Mouse (Mus musculus) liver, embryonic 12.5 days (tissue): ENCODE results near the gene Ung. TPM values are rescaled to one million over a fixed set of nuclear protein-coding genes. Genes with fewer than 3 reads are reported as not detected.

Experiments used
- ATAC-seq: fragments of 200-750 bp; cut with Nextera tagmentation; 2 replicates; pipeline ENCODE4 v1.8.0; 2017; ENCODE audit warnings: moderate number of reproducible peaks, mild to moderate bottlenecking, moderate library complexity
- H3K27ac ChIP-seq: fragments of 300-500 bp; sonication (generic); 2 replicates; pipeline ENCODE4 v1.5.1; 2016; ENCODE audit warnings: mild to moderate bottlenecking
- H3K27me3 ChIP-seq: fragments of 300-500 bp; sonication (generic); replicated peaks from 2 replicates; pipeline ENCODE4 v1.6.1; 2016; ENCODE audit warnings: mild to moderate bottlenecking, moderate library complexity
- H3K36me3 ChIP-seq: fragments of 300-500 bp; sonication (generic); 2 replicates; pipeline ENCODE4 v1.6.1; 2016; ENCODE audit warnings: mild to moderate bottlenecking, moderate library complexity
- H3K4me1 ChIP-seq: fragments of 300-500 bp; sonication (generic); 2 replicates; pipeline ENCODE4 v1.6.1; 2016
- H3K4me2 ChIP-seq: fragments of 300-500 bp; sonication (generic); 2 replicates; pipeline ENCODE4 v1.6.1; 2016; ENCODE audit warnings: mild to moderate bottlenecking, moderate library complexity
- H3K4me3 ChIP-seq: fragments of 300-500 bp; sonication (generic); 2 replicates; pipeline ENCODE4 v1.5.1; 2016; ENCODE audit warnings: mild to moderate bottlenecking, moderate library complexity
- H3K9ac ChIP-seq: fragments of 300-500 bp; sonication (generic); 2 replicates; pipeline ENCODE4 v1.6.1; 2016; ENCODE audit warnings: mild to moderate bottlenecking, moderate library complexity
- H3K9me3 ChIP-seq: fragments of 300-500 bp; sonication (generic); replicated peaks from 2 replicates; pipeline ENCODE4 v1.6.1; 2016; ENCODE audit warnings: mild to moderate bottlenecking, moderate library complexity
- WGBS: fragments of 180-500 bp; shearing (Covaris S2); methylation state at CpG from one replicate; pipeline ENCODE4 v1.1.7; 2016; ENCODE audit not compliant: insufficient replicate concordance; 5-methylcytosine and 5-hydroxymethylcytosine counted together
- polyA plus RNA-seq: library from polyadenylated mRNA; unstranded; fragments of >200 nt; fragmentation: Nextera tagmentation; extraction: Ambion mirVana; gene quantifications from 2 replicates; pipeline ENCODE4 v1.2.1, GENCODE M21; 2016

Gene Ung
- polyA plus RNA-seq, 1 experiment from 2014 or later: 40.1 TPM

GRCm38 (mm10) chr5:114135516-114135915, 5.3 kb downstream of the Ung start:
- 83% methylated on average over 10 of the region's 10 CpGs for WGBS
- Histone ChIP-seq H3K27me3 (no peaks in the 10 kb centered on the region), H3K4me2 (no peak overlapping the region), H3K36me3 (peaks cover 71% of the 10 kb centered on the region), H3K4me3 (no peak overlapping the region), H3K27ac (no peak overlapping the region), H3K9ac (no peak overlapping the region), H3K4me1 (peaks cover 56% of the 10 kb centered on the region), H3K9me3 (no peaks in the 10 kb centered on the region)
- ATAC-seq: no peak

GRCm38 (mm10) chr5:114137481-114138276, 7.5 kb downstream of the Ung start:
- no peaks in the 10 kb centered on the region for H3K9me3 ChIP-seq
- no peak overlapping the region for H3K4me3 ChIP-seq
- peaks cover 39% of the 10 kb centered on the region for H3K4me1 ChIP-seq
- 84% methylated on average over 15 of the region's 15 CpGs for WGBS
- ATAC-seq: no peak
- no peak overlapping the region for H3K4me2 ChIP-seq
- peaks cover 4% of the 10 kb centered on the region; the same call in 1 of the 2 replicates for H3K27me3 ChIP-seq
- peaks cover 68% of the 10 kb centered on the region for H3K36me3 ChIP-seq
- no peak overlapping the region for H3K9ac ChIP-seq
- H3K27ac ChIP-seq: no peak overlapping the region

DNA sequence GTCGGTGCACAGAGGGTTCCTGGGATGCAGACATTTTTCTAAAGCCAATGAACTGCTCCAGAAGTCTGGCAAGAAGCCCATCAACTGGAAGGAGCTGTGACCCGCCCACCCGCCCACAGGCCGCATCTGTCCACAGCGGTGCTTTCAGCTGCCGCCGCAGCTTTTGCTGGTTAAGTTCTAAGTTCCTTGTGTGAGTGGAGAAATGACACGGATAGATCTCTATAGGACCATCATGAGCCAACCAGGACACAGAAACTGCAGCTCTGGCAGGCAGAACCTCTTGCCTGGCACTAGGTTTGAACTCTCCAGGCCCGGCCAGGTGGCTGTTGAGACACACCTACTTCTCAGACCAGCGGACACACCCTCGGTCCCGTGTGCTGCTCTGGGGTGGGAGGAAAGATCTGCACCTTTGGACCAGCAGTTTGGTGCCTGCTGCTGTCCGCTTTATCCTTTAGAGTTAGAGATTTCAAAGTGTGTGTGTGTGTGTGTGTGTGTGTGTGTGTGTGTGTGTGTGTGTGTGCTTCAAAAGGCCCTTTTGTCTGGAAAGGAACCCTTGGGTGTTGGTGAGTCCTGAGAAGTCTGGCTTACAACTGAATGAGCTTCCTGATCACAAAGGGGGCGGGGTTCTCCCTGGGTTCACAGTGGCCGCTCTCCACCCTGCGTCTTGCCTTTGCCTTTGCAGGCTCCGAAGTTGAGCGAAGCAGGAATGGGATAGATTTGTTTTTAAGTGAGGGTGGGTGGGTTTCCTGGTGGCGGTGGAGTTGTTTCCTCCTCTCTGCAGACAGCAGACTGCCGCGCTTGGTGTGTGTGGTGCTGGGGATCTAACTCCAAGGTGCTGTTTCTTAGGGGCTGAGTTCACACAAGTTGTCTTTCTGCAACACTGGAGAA, 8.3 kb downstream of the Ung start:
- H3K4me1 ChIP-seq: peaks cover 30% of the 10 kb centered on the region
- H3K9me3 ChIP-seq: no peaks in the 10 kb centered on the region
- H3K36me3 ChIP-seq: peaks cover 59% of the 10 kb centered on the region
- H3K9ac ChIP-seq: no peak overlapping the region
- no peak overlapping the region for H3K4me3 ChIP-seq
- 83% methylated on average over 21 of the region's 21 CpGs for WGBS
- no peak overlapping the region for H3K4me2 ChIP-seq
- H3K27ac ChIP-seq: no peak overlapping the region
- no peak for ATAC-seq
- H3K27me3 ChIP-seq: peaks cover 4% of the 10 kb centered on the region; the same call in 1 of the 2 replicates

- Histone ChIP-seq H3K4me1 (peaks cover 24% of the 10 kb centered on the region), H3K4me2 (no peak overlapping the region), H3K9me3 (no peaks in the 10 kb centered on the region), H3K4me3 (no peak overlapping the region), H3K36me3 (peaks cover 57% of the 10 kb centered on the region), H3K27me3 (peaks cover 4% of the 10 kb centered on the region; the same call in 1 of the 2 replicates), H3K9ac (no peak overlapping the region), H3K27ac (no peak overlapping the region)
- no peak for ATAC-seq
- 65% methylated on average over 9 of the region's 9 CpGs for WGBS
Measured at GRCm38 (mm10) chr5:114139175-114139574, 9.0 kb downstream of the Ung start.

DNA sequence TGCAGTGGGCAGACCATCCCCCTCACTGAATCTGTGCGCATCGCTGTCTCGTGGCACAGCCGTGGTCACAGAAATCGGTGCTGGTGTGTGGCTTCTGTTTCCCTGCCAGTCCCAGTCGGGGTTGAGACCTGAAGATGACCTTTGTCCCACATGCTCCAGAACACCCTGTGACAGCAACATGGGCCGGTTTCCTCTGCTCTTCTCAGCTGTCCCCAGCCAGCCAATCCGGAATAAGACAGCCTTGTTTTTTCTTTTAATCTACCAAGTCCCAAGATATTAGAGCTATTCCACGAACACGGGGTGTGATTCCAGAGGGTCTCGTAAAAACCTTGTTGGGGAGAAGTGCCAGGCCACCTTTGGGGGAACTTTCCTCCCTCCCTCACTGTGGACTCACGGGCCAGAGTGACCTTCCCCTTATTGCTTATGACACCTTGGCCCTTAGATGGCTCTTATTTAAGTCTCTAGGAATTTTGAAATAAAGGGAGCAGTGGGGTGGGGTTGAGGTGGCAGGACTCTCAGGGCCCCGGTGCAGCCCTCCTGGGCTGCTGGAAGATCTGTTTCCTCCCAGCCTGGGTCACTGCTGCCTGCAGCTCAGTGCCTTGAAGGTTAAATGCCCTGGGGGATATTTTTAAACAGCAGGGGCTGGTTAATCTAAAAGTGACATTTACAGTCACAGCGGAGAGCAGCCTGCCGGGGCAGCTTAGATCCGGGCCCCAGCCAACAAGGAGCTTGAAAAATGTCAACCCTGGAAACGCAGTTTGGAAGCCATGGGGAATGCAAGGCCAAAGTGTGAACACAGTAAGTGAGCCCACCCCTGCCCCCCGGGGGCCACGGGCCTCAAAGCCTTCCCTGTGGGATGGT, 16.1 kb downstream of the Ung start, which contains the start of gene Acacb:
Acacb (plus strand) TSS at position 508 of the 861 bp plus-strand sequence.
- no peak for ATAC-seq
- Histone ChIP-seq H3K27me3 (peaks cover 21% of the 10 kb centered on the region), H3K9me3 (no peaks in the 10 kb centered on the region), H3K9ac (no peak within 1 kb of the TSS), H3K4me3 (no peak within 1 kb of the TSS), H3K27ac (no peak within 1 kb of the TSS), H3K4me2 (no peak within 1 kb of the TSS), H3K36me3 (no peaks in the 10 kb centered on the region), H3K4me1 (peaks cover 7% of the 10 kb centered on the region)
- 42% methylated on average over 19 of the region's 19 CpGs for WGBS

GRCm38 (mm10) chr5:114147043-114147972, 17.1 kb downstream of the Ung start:
- H3K4me1 ChIP-seq: peaks cover 7% of the 10 kb centered on the region
- H3K27me3 ChIP-seq: peaks cover 20% of the 10 kb centered on the region
- H3K9ac ChIP-seq: no peak overlapping the region
- H3K27ac ChIP-seq: no peak overlapping the region
- no peaks in the 10 kb centered on the region for H3K36me3 ChIP-seq
- WGBS: 64% methylated on average over 14 of the region's 14 CpGs
- ATAC-seq: no peak
- no peak overlapping the region for H3K4me3 ChIP-seq
- H3K9me3 ChIP-seq: no peaks in the 10 kb centered on the region
- H3K4me2 ChIP-seq: no peak overlapping the region

DNA sequence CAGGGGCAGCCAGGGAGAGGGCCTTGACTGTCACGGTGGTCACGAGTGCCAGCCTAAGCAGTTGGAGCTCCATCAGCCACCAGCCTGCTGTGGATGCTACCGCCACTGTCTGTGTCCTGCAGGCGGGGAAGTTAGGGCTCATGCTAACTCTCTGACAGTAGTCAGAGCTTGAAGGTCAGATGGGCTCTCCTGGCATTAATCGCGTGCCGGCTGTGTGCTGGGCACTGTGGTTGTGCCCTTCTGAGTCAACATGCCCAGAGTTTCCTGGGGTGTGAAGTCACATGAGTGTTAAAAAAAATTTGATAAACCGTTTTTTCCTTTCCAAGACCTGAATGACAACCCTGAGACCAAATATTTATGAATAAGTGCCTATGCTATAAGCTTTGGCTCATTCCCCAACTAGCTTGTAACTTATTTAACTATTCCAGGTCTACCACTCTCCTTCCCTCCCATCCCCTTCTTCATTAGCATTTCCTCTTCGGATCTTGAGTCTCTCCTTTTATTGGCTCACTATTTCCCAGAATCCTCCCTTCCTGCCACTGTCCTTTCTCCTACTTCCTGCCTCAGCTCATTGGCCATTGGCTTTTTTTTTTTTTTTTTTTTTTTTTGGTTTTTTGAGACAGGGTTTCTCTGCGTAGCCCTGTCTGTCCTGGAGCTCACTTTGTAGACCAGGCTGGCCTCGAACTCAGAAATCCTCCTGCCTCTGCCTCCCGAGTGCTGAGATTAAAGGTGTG, 22.3 kb downstream of the Ung start:
- ATAC-seq: no peak
- Histone ChIP-seq H3K36me3 (no peaks in the 10 kb centered on the region), H3K4me3 (no peak overlapping the region), H3K9ac (no peak overlapping the region), H3K4me1 (peaks cover 21% of the 10 kb centered on the region), H3K4me2 (no peak overlapping the region), H3K27ac (no peak overlapping the region), H3K9me3 (no peaks in the 10 kb centered on the region), H3K27me3 (peaks cover 13% of the 10 kb centered on the region)
- WGBS: 72% methylated on average over 12 of the region's 12 CpGs

DNA sequence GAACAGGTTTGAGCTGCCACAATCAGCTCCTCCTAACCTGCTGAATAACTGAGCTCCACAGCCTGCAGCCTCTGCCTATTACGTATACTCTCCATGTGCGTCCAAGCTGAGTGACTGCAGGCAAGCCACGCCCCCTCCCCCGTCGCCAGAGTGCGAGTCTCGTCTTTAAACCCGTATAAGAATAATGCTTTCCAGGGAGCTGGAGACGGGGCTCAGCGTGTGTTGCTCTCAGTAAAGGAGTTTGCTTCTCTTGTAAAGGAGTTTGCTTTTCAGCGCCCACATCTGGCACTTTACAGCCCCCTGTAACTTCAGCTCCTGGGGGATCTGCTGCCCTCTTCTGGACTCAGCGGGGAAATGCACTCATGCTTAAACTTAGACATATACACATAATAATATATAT, 23.3 kb downstream of the Ung start:
- H3K4me3 ChIP-seq: peak overlapping the region; percentile 35
- H3K27ac ChIP-seq: no peak overlapping the region
- peaks cover 21% of the 10 kb centered on the region for H3K4me1 ChIP-seq
- H3K27me3 ChIP-seq: peaks cover 17% of the 10 kb centered on the region
- peak; percentile 31; the same call in 1 of the 2 replicates for ATAC-seq
- H3K9ac ChIP-seq: no peak overlapping the region
- H3K9me3 ChIP-seq: no peaks in the 10 kb centered on the region
- 9% methylated on average over 12 of the region's 12 CpGs for WGBS
- H3K36me3 ChIP-seq: no peaks in the 10 kb centered on the region
- peak overlapping the region; percentile 35 for H3K4me2 ChIP-seq

- H3K4me2 ChIP-seq: no peak overlapping the region
- no peak overlapping the region for H3K27ac ChIP-seq
- no peak for ATAC-seq
- peaks cover 21% of the 10 kb centered on the region for H3K4me1 ChIP-seq
- H3K27me3 ChIP-seq: peaks cover 17% of the 10 kb centered on the region
- 78% methylated on average over 5 of the region's 5 CpGs for WGBS
- H3K4me3 ChIP-seq: no peak overlapping the region
- no peaks in the 10 kb centered on the region for H3K9me3 ChIP-seq
- no peaks in the 10 kb centered on the region for H3K36me3 ChIP-seq
- H3K9ac ChIP-seq: no peak overlapping the region
Measured at GRCm38 (mm10) chr5:114154765-114155164, 24.6 kb downstream of the Ung start.

DNA sequence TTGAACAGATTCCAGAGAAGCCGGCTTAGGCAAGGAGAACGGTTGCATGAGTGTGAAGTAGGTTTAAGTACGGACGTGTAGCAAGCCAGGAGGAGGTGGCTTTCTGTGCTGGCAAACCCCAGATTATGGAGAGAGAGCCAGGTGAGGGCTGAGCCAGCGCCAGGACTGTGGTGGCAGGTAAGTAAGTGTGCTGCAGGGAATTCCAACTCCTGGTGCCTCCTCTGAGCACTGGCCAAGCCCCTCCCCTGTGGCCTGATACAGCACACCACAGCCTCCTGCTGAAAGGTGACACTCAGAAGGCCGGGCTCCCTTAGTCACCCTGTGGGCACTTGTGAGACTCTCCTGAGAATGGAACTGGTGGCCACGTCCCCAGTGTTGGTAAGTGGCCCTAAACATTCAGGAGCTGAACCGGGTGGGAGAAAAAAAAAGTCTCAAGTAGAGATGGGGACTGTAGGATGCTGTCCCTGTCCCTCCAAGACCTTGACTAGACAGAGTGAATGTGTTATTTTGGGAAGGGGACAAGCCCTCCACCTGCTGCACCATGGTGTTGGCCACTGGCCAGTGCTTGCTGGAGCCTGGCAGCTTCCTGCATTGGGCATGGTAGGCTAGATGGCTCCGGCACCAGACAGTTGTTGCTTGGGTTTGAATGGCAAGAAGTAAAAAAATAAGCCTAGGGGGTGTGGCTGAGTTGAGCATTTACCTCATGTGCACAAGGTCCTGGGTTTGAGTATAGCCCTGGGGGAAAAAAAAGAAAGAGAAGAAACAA, 25.2 kb downstream of the Ung start:
- Histone ChIP-seq H3K4me3 (no peak overlapping the region), H3K27ac (no peak overlapping the region), H3K27me3 (peaks cover 17% of the 10 kb centered on the region), H3K4me1 (peaks cover 21% of the 10 kb centered on the region), H3K9ac (no peak overlapping the region), H3K36me3 (no peaks in the 10 kb centered on the region), H3K9me3 (no peaks in the 10 kb centered on the region), H3K4me2 (no peak overlapping the region)
- 48% methylated on average over 9 of the region's 9 CpGs for WGBS
- ATAC-seq: no peak
